Mouse (Mus musculus) liver, embryonic 11.5 days (tissue): Measurements from ENCODE around the gene Yjefn3. TPM values are rescaled to one million over a fixed set of nuclear protein-coding genes. Genes with fewer than 3 reads are reported as not detected.
A peak's percentile ranks its signal among the peaks of the same experiment; 100 is the strongest.

Source experiments
- ATAC-seq: fragments of 200-750 bp; cut with Nextera tagmentation; replicated peaks from 2 replicates; pipeline ENCODE4 v1.8.0; 2017; ENCODE audit warnings: moderate number of reproducible peaks, mild to moderate bottlenecking, moderate TSS enrichment, moderate library complexity; ENCODE audit not compliant: low FRiP score
- DNase-seq: peaks from one replicate; pipeline ENCODE4 v3.0.0-alpha.2; 2017; ENCODE audit warnings: low spot score
- H3K27ac ChIP-seq: fragments of 300-500 bp; sonication (generic); 2 replicates; pipeline ENCODE4 v1.5.1; 2014; ENCODE audit warnings: mild to moderate bottlenecking, low read depth, low read length, control low read depth
- H3K27me3 ChIP-seq: fragments of 300-500 bp; sonication (generic); replicated peaks from 2 replicates; pipeline ENCODE4 v1.6.1; 2014; ENCODE audit warnings: low read length, mixed read lengths; ENCODE audit not compliant: control insufficient read depth, insufficient read depth
- H3K36me3 ChIP-seq: fragments of 300-500 bp; sonication (generic); 2 replicates; pipeline ENCODE4 v1.6.1; 2014; ENCODE audit warnings: mild to moderate bottlenecking, low read length, moderate library complexity, mixed read lengths; ENCODE audit not compliant: control insufficient read depth, insufficient read depth
- H3K4me1 ChIP-seq: fragments of 300-500 bp; sonication (generic); replicated peaks from 2 replicates; pipeline ENCODE4 v1.6.1; 2014; ENCODE audit warnings: low read length, mixed read lengths; ENCODE audit not compliant: control insufficient read depth, insufficient read depth
- H3K4me2 ChIP-seq: fragments of 300-500 bp; sonication (generic); 2 replicates; pipeline ENCODE4 v1.6.1; 2014; ENCODE audit warnings: mild to moderate bottlenecking, control low read depth, moderate library complexity
- H3K4me3 ChIP-seq: fragments of 300-500 bp; sonication (generic); 2 replicates; pipeline ENCODE4 v1.5.1; 2014; ENCODE audit warnings: low read depth, low read length, control low read depth
- H3K9ac ChIP-seq: fragments of 300-500 bp; sonication (generic); 2 replicates; pipeline ENCODE4 v1.6.1; 2014; ENCODE audit warnings: low read depth, low read length, control low read depth
- H3K9me3 ChIP-seq: fragments of 300-500 bp; sonication (generic); 2 replicates; pipeline ENCODE4 v1.6.1; 2016; ENCODE audit warnings: low read length, inconsistent platforms, mixed read lengths; ENCODE audit not compliant: control insufficient read depth
- WGBS: fragments of 180-500 bp; shearing (Covaris S2); extraction: QIAGEN DNeasy Blood & Tissue Kit; methylation state at CpG from one replicate; pipeline ENCODE4 v1.1.7; 2014; 5-methylcytosine and 5-hydroxymethylcytosine counted together
- polyA plus RNA-seq: library from polyadenylated mRNA; unstranded; fragments of >200 nt; fragmentation: Nextera tagmentation; extraction: Ambion mirVana; gene quantifications from 2 replicates; pipeline ENCODE4 v1.2.1, GENCODE M21; 2014

Yjefn3 gene
- polyA plus RNA-seq, 1 experiment from 2014 or later: 1.7 TPM

DNA sequence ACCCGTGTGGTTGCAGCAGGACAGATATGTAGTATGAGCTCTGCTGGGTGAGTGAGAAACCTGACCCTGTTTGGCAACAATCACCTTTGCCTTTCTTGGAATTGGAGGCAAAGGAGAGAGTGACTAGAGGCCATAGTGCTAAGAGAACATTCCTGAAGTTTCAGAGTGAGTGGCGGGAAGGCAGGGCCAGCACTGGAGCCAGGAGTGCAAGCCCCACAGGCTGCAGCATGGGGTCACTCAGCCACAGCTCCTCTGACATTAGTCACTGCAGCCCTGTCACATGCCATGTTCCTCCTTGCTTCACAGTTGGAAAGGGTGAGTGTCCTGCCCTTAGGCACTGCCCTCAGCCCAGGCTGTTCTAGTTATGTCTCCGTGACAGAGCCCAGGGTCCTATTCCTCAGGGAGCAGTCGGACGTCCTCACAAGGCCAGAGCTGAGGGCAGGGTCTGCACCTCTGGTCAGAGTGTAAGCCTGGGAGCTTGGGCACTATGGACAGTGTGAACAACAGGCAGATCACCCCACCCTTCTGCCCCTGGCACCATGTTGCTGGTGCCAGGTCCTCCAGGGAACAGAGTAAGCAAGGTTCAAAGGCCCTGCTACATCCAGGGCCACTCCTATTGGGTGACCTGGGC lies 34.7 kb downstream of the Yjefn3 start:
- Histone ChIP-seq H3K9me3 (no peaks in the 10 kb centered on the region), H3K4me2 (no peak overlapping the region), H3K9ac (no peak overlapping the region), H3K36me3 (no peaks in the 10 kb centered on the region), H3K27me3 (peaks cover 3% of the 10 kb centered on the region; the same call in 1 of the 2 replicates), H3K4me1 (no peaks in the 10 kb centered on the region), H3K4me3 (no peak overlapping the region), H3K27ac (no peak overlapping the region)
- DNase-seq (no peak), ATAC-seq (no peak)
- WGBS: 68% methylated on average over 5 of the region's 5 CpGs

- ATAC-seq (no peak), DNase-seq (no peak)
- Histone ChIP-seq H3K36me3 (no peaks in the 10 kb centered on the region), H3K9ac (no peak overlapping the region), H3K9me3 (no peaks in the 10 kb centered on the region), H3K27ac (no peak overlapping the region), H3K4me1 (no peaks in the 10 kb centered on the region), H3K4me2 (no peak overlapping the region), H3K4me3 (no peak overlapping the region), H3K27me3 (no peaks in the 10 kb centered on the region)
- WGBS: 53% methylated on average over 5 of the region's 5 CpGs
Observed at GRCm38 (mm10) chr8:69864180-69864579, 38.3 kb downstream of the Yjefn3 start.

GRCm38 (mm10) chr8:69863387-69864020 lies 39.0 kb downstream of the Yjefn3 start:
- ATAC-seq: no peak
- Histone ChIP-seq H3K4me3 (no peak overlapping the region), H3K4me1 (no peaks in the 10 kb centered on the region), H3K36me3 (no peaks in the 10 kb centered on the region), H3K27ac (no peak overlapping the region), H3K9me3 (no peaks in the 10 kb centered on the region), H3K27me3 (no peaks in the 10 kb centered on the region), H3K4me2 (no peak overlapping the region), H3K9ac (no peak overlapping the region)
- WGBS: 68% methylated on average over 5 of the region's 5 CpGs
- no peak for DNase-seq

DNA sequence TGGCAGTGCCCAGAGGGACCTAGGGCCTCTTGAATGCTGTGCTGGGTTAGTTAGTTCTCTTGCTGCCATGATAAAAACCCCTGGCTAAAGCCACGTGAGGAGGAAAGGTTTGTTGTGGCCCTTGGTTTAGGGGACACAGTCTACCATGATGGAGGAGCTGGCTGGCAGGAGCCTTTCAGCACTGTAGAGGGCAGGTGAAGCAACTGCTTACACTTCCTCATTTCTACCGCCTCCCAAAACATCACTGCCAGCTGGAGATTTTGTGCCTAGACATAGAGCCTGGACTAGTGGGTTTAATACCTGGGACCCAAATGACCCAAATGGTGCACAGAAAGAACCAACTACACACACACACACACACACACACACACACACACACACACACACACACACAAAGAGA lies 41.3 kb downstream of the Yjefn3 start:
- ATAC-seq: no peak

GRCm38 (mm10) chr8:69860807-69861206 lies 41.7 kb downstream of the Yjefn3 start:
- Histone ChIP-seq H3K4me2 (no peak overlapping the region), H3K27ac (no peak overlapping the region), H3K4me3 (no peak overlapping the region), H3K9ac (no peak overlapping the region), H3K27me3 (no peaks in the 10 kb centered on the region), H3K36me3 (no peaks in the 10 kb centered on the region), H3K9me3 (no peaks in the 10 kb centered on the region), H3K4me1 (no peaks in the 10 kb centered on the region)
- ATAC-seq (no peak), DNase-seq (no peak)
- WGBS: 55% methylated on average over 4 of the region's 4 CpGs

More for the DNA sequence above, 41.3 kb downstream of the Yjefn3 start:
- 42% methylated on average over 2 of the region's 2 CpGs for WGBS
- Histone ChIP-seq H3K36me3 (no peaks in the 10 kb centered on the region), H3K27ac (no peak overlapping the region), H3K4me3 (no peak overlapping the region), H3K9me3 (no peaks in the 10 kb centered on the region), H3K27me3 (no peaks in the 10 kb centered on the region), H3K4me1 (no peaks in the 10 kb centered on the region), H3K4me2 (no peak overlapping the region), H3K9ac (no peak overlapping the region)
- no peak for DNase-seq

DNA sequence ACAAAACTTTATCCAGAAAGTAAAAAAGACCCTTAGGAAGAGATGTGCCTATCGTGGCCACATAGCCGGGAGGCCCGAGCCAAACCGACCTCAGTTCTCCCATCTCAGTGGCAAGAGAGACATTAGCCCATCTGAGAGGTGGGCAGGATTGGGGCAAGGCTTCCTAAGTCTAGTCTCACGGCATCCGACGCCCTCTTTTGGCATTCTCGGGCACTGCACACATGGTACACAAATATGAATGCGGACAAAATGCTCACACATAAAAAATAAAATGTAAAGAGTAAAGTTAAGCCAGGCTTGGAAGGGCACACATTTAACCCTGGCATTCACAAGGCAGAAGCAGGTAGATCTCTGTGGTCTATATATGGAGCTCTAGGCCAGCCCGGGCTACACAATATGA lies 48.6 kb downstream of the Yjefn3 start:
- ATAC-seq: no peak
- Histone ChIP-seq H3K4me1 (no peaks in the 10 kb centered on the region; the same call in 1 of the 2 replicates), H3K36me3 (no peaks in the 10 kb centered on the region), H3K4me2 (no peak overlapping the region), H3K4me3 (no peak overlapping the region), H3K27ac (no peak overlapping the region), H3K9me3 (no peaks in the 10 kb centered on the region), H3K9ac (no peak overlapping the region), H3K27me3 (no peaks in the 10 kb centered on the region)
- 86% methylated on average over 10 of the region's 10 CpGs for WGBS
- no peak for DNase-seq

GRCm38 (mm10) chr8:69850926-69851506 lies 51.5 kb downstream of the Yjefn3 start:
- DNase-seq (no peak), ATAC-seq (peak; percentile 69)
- Histone ChIP-seq H3K4me3 (no peak overlapping the region), H3K4me1 (no peaks in the 10 kb centered on the region; the same call in 1 of the 2 replicates), H3K27ac (peak overlapping the region; percentile 19; the same call in 1 of the 2 replicates), H3K4me2 (no peak overlapping the region), H3K9me3 (no peaks in the 10 kb centered on the region), H3K9ac (no peak overlapping the region), H3K27me3 (no peaks in the 10 kb centered on the region), H3K36me3 (no peaks in the 10 kb centered on the region)
- 77% methylated on average over 7 of the region's 7 CpGs for WGBS

- H3K4me1 ChIP-seq: no peaks in the 10 kb centered on the region; the same call in 1 of the 2 replicates
- ATAC-seq (no peak), DNase-seq (no peak)
- H3K27ac ChIP-seq: no peak overlapping the region
- no peak overlapping the region for H3K4me2 ChIP-seq
- 41% methylated on average over 3 of the region's 3 CpGs for WGBS
- H3K27me3 ChIP-seq: no peaks in the 10 kb centered on the region
- no peak overlapping the region for H3K4me3 ChIP-seq
- no peaks in the 10 kb centered on the region for H3K9me3 ChIP-seq
- H3K9ac ChIP-seq: no peak overlapping the region
- H3K36me3 ChIP-seq: no peaks in the 10 kb centered on the region
Observed at GRCm38 (mm10) chr8:69849899-69850298, 52.6 kb downstream of the Yjefn3 start.
